Mouse (Mus musculus): Measurements from ENCODE around the gene Khdc1a. TPM values are rescaled to one million over a fixed set of nuclear protein-coding genes. Genes with fewer than 3 reads are reported as not detected.
A peak's percentile ranks its signal among the peaks of the same experiment; 100 is the strongest.
"Not testable (repeated sequence)": the region's sequence is repeated elsewhere in the genome, so short reads cannot be mapped to it uniquely, and the experiment has no call there.

Khdc1a gene
- polyA plus RNA-seq, 1 experiment from 2014 or later: not detected

DNA sequence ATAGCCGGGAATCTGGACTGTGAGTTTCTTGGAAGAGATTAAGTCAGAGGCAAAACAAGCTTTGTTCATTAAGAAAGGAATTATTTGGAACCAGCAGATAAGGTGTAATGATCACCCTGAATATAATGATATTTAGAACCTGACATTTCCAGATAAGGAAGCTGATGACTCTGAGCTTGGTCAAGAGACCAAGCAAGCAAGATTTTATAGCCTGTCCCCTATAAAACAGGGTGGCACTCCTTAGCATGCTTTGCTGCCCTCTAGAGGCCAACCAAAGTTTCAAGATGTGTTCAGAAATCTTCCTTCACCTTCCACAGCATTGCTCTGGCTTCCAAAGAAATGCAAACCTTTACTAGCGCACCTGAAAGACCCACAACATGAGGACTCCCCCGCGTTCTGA is 5.2 kb upstream of the Khdc1a start:
- Histone ChIP-seq H3K4me3 (replicated peaks; ENCODE audit: low read length) (no peak overlapping the region), H3K27ac (no peak overlapping the region), H3K9me3 (ENCODE audit: control insufficient read depth, low read length) (no peaks in the 10 kb centered on the region), H3K27me3 (ENCODE audit: control insufficient read depth, insufficient read depth, low read length) (no peaks in the 10 kb centered on the region), H3K4me2 (replicated peaks) (no peak overlapping the region), H3K36me3 (replicated peaks; ENCODE audit: control insufficient read depth, insufficient read depth) (no peaks in the 10 kb centered on the region), H3K9ac (no peak overlapping the region), H3K4me1 (replicated peaks; ENCODE audit: control insufficient read depth, insufficient read depth, low read length) (no peaks in the 10 kb centered on the region)
- WGBS: 63% methylated on average over 4 of the region's 4 CpGs
- ATAC-seq (ENCODE audit: low FRiP score): 0 out of 2 replicates have a peak, but pooled peaks have one; percentile 60
- peak; percentile 74 for DNase-seq (ENCODE audit: low spot score)

DNA sequence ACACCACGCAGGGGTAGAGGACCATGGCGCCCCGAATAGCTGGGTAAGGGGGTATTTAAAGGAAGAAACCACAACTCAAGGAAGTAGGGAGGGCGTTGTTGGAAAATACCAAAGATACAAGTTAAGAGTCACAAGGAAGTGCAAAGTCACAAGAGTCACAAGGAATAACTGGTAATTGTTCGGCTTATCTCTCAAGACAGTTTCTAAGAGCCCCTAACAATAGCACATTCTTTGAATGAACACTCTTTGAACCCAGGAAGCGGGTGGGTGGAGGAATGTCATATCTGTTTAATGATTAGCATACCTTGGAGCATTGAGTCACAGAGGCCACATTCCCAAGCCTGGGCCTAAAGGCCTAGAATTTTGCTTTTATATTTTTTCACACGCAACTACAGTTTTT is 4.7 kb upstream of the Khdc1a start:
- H3K9me3 ChIP-seq (ENCODE audit: control insufficient read depth, low read length): not testable (repeated sequence)
- 90% methylated on average over 7 of the region's 7 CpGs for WGBS

GRCm38 (mm10) chr1:21368031-21368430 is 18.6 kb downstream of the Khdc1a start, which contains the start of gene Khdc1c:
Gene Khdc1c, plus strand, starts transcription at chr1:21368331.
- not testable (repeated sequence) for DNase-seq (ENCODE audit: low spot score); H3K4me3 ChIP-seq (replicated peaks; ENCODE audit: low read length); H3K27ac ChIP-seq; H3K9me3 ChIP-seq (ENCODE audit: control insufficient read depth, low read length); H3K4me2 ChIP-seq (replicated peaks); H3K36me3 ChIP-seq (replicated peaks; ENCODE audit: control insufficient read depth, insufficient read depth); H3K9ac ChIP-seq; H3K27me3 ChIP-seq (ENCODE audit: control insufficient read depth, insufficient read depth, low read length); H3K4me1 ChIP-seq (replicated peaks; ENCODE audit: control insufficient read depth, insufficient read depth, low read length); ATAC-seq (ENCODE audit: low FRiP score)
- WGBS: 82% methylated on average over 1 of the region's 1 CpGs

More for the DNA sequence above, 4.7 kb upstream of the Khdc1a start:
- H3K9ac ChIP-seq; H3K4me1 ChIP-seq (replicated peaks; ENCODE audit: control insufficient read depth, insufficient read depth, low read length); H3K27ac ChIP-seq; DNase-seq (ENCODE audit: low spot score); H3K4me3 ChIP-seq (replicated peaks; ENCODE audit: low read length); H3K36me3 ChIP-seq (replicated peaks; ENCODE audit: control insufficient read depth, insufficient read depth); ATAC-seq (ENCODE audit: low FRiP score); H3K27me3 ChIP-seq (ENCODE audit: control insufficient read depth, insufficient read depth, low read length); H3K4me2 ChIP-seq (replicated peaks): not testable (repeated sequence)

DNA sequence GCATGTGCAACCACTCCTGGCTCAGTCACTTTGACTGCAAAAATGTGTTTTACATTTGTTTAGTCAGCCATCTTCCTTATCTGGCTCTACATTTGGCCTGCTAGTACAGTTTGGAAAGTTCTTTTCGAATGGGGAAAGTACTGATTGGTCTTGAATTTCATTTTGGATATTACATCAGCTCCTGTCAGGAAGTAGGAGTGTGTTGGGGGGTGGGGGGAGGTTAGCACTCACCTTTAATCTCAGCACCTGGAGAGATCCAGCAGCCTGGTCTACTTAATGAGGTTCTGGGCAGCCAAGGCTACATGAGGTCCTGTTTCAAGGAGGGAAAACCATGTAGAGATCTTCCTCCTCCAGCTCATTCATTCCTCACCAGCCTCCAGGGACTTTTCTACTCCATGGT is 33.8 kb downstream of the Khdc1a start, which contains the start of gene Khdc1b:
Gene Khdc1b (plus strand): TSS at position 301 of the 400 bp plus-strand sequence.
- ATAC-seq (ENCODE audit: low FRiP score): no peak

DNA sequence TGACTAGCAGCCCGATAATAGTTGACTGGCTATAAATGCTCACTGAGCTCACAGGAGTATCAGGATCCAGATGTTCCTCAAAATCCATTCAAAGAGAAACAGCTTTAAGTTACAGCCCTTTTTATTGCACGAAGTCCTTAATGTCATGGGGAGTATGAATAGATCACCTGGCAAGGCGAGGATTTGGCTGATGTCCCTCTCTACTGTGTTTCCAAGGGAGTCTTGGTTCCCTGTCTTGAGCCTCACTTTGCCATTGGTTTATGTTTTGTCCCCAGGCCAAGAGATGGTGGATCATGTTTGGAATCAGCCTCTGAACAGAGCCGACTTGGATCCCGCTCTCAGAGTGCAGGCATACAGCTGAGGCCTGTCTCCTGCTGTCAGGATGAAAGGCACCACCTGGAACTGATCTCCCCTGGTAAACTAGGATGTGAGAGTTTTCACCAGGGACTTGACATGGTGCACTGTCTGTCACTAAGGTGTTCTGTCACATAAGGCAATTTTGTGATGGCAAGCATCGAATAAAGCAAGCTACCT is 41.8 kb downstream of the Khdc1a start:
- Histone ChIP-seq H3K27me3 (ENCODE audit: control insufficient read depth, insufficient read depth, low read length) (no peaks in the 10 kb centered on the region), H3K9ac (no peak overlapping the region), H3K27ac (no peak overlapping the region), H3K4me1 (replicated peaks; ENCODE audit: control insufficient read depth, insufficient read depth, low read length) (no peaks in the 10 kb centered on the region), H3K4me3 (replicated peaks; ENCODE audit: low read length) (no peak overlapping the region), H3K9me3 (ENCODE audit: control insufficient read depth, low read length) (no peaks in the 10 kb centered on the region), H3K4me2 (replicated peaks) (no peak overlapping the region), H3K36me3 (replicated peaks; ENCODE audit: control insufficient read depth, insufficient read depth) (no peaks in the 10 kb centered on the region)
- no peak for ATAC-seq (ENCODE audit: low FRiP score)
- 78% methylated on average over 6 of the region's 6 CpGs for WGBS
- DNase-seq (ENCODE audit: low spot score): no peak

More for the DNA sequence above, 33.8 kb downstream of the Khdc1a start, which contains the start of gene Khdc1b:
- Histone ChIP-seq H3K4me1 (replicated peaks; ENCODE audit: control insufficient read depth, insufficient read depth, low read length) (no peaks in the 10 kb centered on the region), H3K4me2 (replicated peaks) (no peak within 1 kb of the TSS), H3K4me3 (replicated peaks; ENCODE audit: low read length) (no peak within 1 kb of the TSS), H3K9me3 (ENCODE audit: control insufficient read depth, low read length) (0 out of 2 replicates have a peak, but pooled peaks cover 3% of the 10 kb centered on the region), H3K27ac (no peak within 1 kb of the TSS), H3K9ac (no peak within 1 kb of the TSS), H3K36me3 (replicated peaks; ENCODE audit: control insufficient read depth, insufficient read depth) (no peaks in the 10 kb centered on the region), H3K27me3 (ENCODE audit: control insufficient read depth, insufficient read depth, low read length) (no peaks in the 10 kb centered on the region)
- 93% methylated on average over 1 of the region's 1 CpGs for WGBS
- no peak for DNase-seq (ENCODE audit: low spot score)

Other genes with a start within 250 kb of the Khdc1a start
- 19.5 and 20.0 TPM in 2 replicates for gene Tmem14a, start 131.1 kb upstream of the Khdc1a start, polyA plus RNA-seq (2014; fragmentation: Nextera tagmentation; extraction: Ambion mirVana)
- 0.51 and 0.61 TPM in 2 replicates for gene Gsta3, start 109.1 kb upstream of the Khdc1a start, polyA plus RNA-seq (2014; fragmentation: Nextera tagmentation; extraction: Ambion mirVana)
- gene Khdc1c, start 18.7 kb downstream of the Khdc1a start, polyA plus RNA-seq (2014; fragmentation: Nextera tagmentation; extraction: Ambion mirVana): not detected in 2 replicates
- 0.16 TPM in 1 of 2 replicates, not detected in the other for gene Khdc1b, start 33.9 kb downstream of the Khdc1a start, polyA plus RNA-seq (2014; fragmentation: Nextera tagmentation; extraction: Ambion mirVana)

All from hindbrain, embryonic 14.5 days (tissue).